ENCODE assay signal across 8 mouse cellular contexts in genomic region chr2:180024401-180025098, GRCm38 (mm10). TPM values are rescaled to one million over a fixed set of nuclear protein-coding genes. Genes with fewer than 3 reads are reported as not detected.
DNase-seq lines count a peak whose midpoint lies in the region; ATAC-seq and TF ChIP-seq lines count a peak whose summit lies in the region.

Lsm14b (plus strand) TSS chr2:180024987.

- H3K27me3 ChIP-seq in heart, embryonic 11.5 days (ENCODE audit: control insufficient read depth, insufficient read depth, low read length): peaks cover 19% of the 10 kb centered on the region; the same call in 1 of the 2 replicates
- 0 out of 2 replicates have a peak, but pooled peaks cover 7% of the 10 kb centered on the region for H3K27me3 ChIP-seq in kidney, embryonic 16.5 days (ENCODE audit: insufficient read depth, low read length)
- no peaks in the 10 kb centered on the region for H3K27me3 ChIP-seq in liver, adult 2 months (ENCODE audit: control insufficient read depth, insufficient read depth, low read length)
- peaks cover 20% of the 10 kb centered on the region for H3K27me3 ChIP-seq in myocyte (ENCODE audit: control insufficient read depth, insufficient read depth, insufficient read length)
- no peaks in the 10 kb centered on the region for H3K27me3 ChIP-seq in splenic B cell, adult 2 months (ENCODE audit: control insufficient read depth, insufficient read depth, low read length, poor library complexity, severe bottlenecking)

- TF ChIP-seq CTCF in liver, adult 2 months (IDR thresholded peaks at IDR 0.05; ENCODE audit: low read depth, low read length): no peak

- peak within 1 kb of the TSS; percentile 95 for H3K4me3 ChIP-seq in heart, embryonic 11.5 days (ENCODE audit: low read depth, low read length)
- H3K4me3 ChIP-seq in kidney, embryonic 16.5 days (ENCODE audit: low read length): peak within 1 kb of the TSS; percentile 92
- H3K4me3 ChIP-seq in liver, adult 2 months (ENCODE audit: insufficient read depth, low read depth, low read length): peak within 1 kb of the TSS; percentile 97
- peak within 1 kb of the TSS; percentile 73 for H3K4me3 ChIP-seq in myocyte

- DNase-seq in B cell, adult 2 months: peak; percentile 98 to 99
- DNase-seq in brain, adult 2 months (ENCODE audit: low read depth, low spot score): peak; percentile 98
- peak; percentile 78 for DNase-seq in liver, adult 2 months (ENCODE audit: extremely low read depth, low read depth, low spot score)
- DNase-seq in splenic B cell, adult 2 months (ENCODE audit: low read depth, low spot score): peak; percentile 99

- peaks cover 30% of the 10 kb centered on the region for H3K4me1 ChIP-seq in heart, embryonic 11.5 days (ENCODE audit: control insufficient read depth, insufficient read depth, low read length)
- H3K4me1 ChIP-seq in kidney, embryonic 16.5 days (ENCODE audit: insufficient read depth, low read length): peaks cover 28% of the 10 kb centered on the region
- peaks cover 14% of the 10 kb centered on the region for H3K4me1 ChIP-seq in liver, adult 2 months (ENCODE audit: control insufficient read depth, insufficient read depth, low read length)

- peak within 1 kb of the TSS; percentile 92 for H3K9ac ChIP-seq in heart, embryonic 11.5 days (ENCODE audit: low read depth, low read length)
- H3K9ac ChIP-seq in kidney, embryonic 16.5 days (replicated peaks; ENCODE audit: low read length): peak within 1 kb of the TSS; percentile 95
- peak within 1 kb of the TSS; percentile 95 for H3K9ac ChIP-seq in liver, adult 2 months (ENCODE audit: low read depth, low read length)

- peaks cover 20% of the 10 kb centered on the region for H3K79me2 ChIP-seq in liver, adult 2 months (ENCODE audit: control insufficient read depth, insufficient read depth, low read length)
- H3K79me2 ChIP-seq in myocyte (ENCODE audit: control insufficient read depth, insufficient read depth): peaks cover 32% of the 10 kb centered on the region

- under 1% methylated on average over 62 of the region's 80 CpGs for WGBS in heart, embryonic 11.5 days (ENCODE audit: insufficient replicate concordance)
- under 1% methylated on average over 77 of the region's 80 CpGs for WGBS in kidney, embryonic 16.5 days
- WGBS in liver, adult 2 months: under 1% methylated on average over 74 of the region's 80 CpGs

- peak within 1 kb of the TSS; percentile 98 for H3K4me2 ChIP-seq in heart, embryonic 11.5 days
- H3K4me2 ChIP-seq in kidney, embryonic 16.5 days (replicated peaks; ENCODE audit: low read depth, low read length): peak within 1 kb of the TSS; percentile 92
- peak within 1 kb of the TSS; percentile 93 for H3K4me2 ChIP-seq in myocyte (ENCODE audit: low read depth)

- ATAC-seq in erythroblast, adult 5-6 weeks (replicated peaks; ENCODE audit: low FRiP score, poor library complexity, severe bottlenecking): peak; percentile 85
- ATAC-seq in heart, embryonic 11.5 days (replicated peaks; ENCODE audit: insufficient number of reproducible peaks, low FRiP score, low TSS enrichment): peak; percentile 92
- ATAC-seq in kidney, embryonic 16.5 days (ENCODE audit: low FRiP score, low TSS enrichment): peak; percentile 96

- TF ChIP-seq POLR2A in liver, adult 2 months (IDR thresholded peaks at IDR 0.05; ENCODE audit: extremely low read depth, insufficient read depth, low read length): peak; percentile 73; the same call in 1 of the 2 replicates
- peak; percentile 87 for TF ChIP-seq POLR2A in myocyte (IDR thresholded peaks at IDR 0.05; ENCODE audit: insufficient read length, low read depth)

- peak within 1 kb of the TSS; percentile 92 for H3K27ac ChIP-seq in heart, embryonic 11.5 days (ENCODE audit: low read depth, low read length)
- peak within 1 kb of the TSS; percentile 90 for H3K27ac ChIP-seq in kidney, embryonic 16.5 days (ENCODE audit: low read length)
- H3K27ac ChIP-seq in liver, adult 2 months (replicated peaks; ENCODE audit: insufficient read depth, low read depth, low read length): peak within 1 kb of the TSS; percentile 70

- peaks cover 10% of the 10 kb centered on the region for H3K36me3 ChIP-seq in heart, embryonic 11.5 days (ENCODE audit: control insufficient read depth, insufficient read depth, low read length)
- H3K36me3 ChIP-seq in kidney, embryonic 16.5 days (ENCODE audit: insufficient read depth, low read length): peaks cover 17% of the 10 kb centered on the region
- no peaks in the 10 kb centered on the region for H3K36me3 ChIP-seq in liver, adult 2 months (ENCODE audit: control insufficient read depth, insufficient read depth, low read length)
- H3K36me3 ChIP-seq in myocyte (ENCODE audit: control insufficient read depth, insufficient read depth): peaks cover 7% of the 10 kb centered on the region
- no peaks in the 10 kb centered on the region for H3K36me3 ChIP-seq in splenic B cell, adult 2 months (ENCODE audit: control insufficient read depth, insufficient read depth, low read length, poor library complexity, severe bottlenecking)

- H3ac ChIP-seq in myocyte (ENCODE audit: control insufficient read depth, insufficient read length): peak within 1 kb of the TSS; percentile 62

- no peaks in the 10 kb centered on the region for H3K9me3 ChIP-seq in heart, embryonic 11.5 days (replicated peaks; ENCODE audit: control insufficient read depth, low read length)
- H3K9me3 ChIP-seq in kidney, embryonic 16.5 days (ENCODE audit: low read length): no peaks in the 10 kb centered on the region

TF ChIP-seq in myocyte, 11 proteins besides CTCF, POLR2A, EP300 and RAD21:
- peak in 1 of 3 experiments; percentile 6 for TF ChIP-seq MYOG (IDR thresholded peaks at IDR 0.05; ENCODE audit: control insufficient read depth in 1 of 3, insufficient read depth in 1 of 3, insufficient read length in 2 of 3, low read depth in 2 of 3)
- TF ChIP-seq TCF12 (IDR thresholded peaks at IDR 0.05; ENCODE audit: insufficient read depth, poor library complexity, severe bottlenecking): no peak
- TF ChIP-seq POLR2AphosphoS2 (IDR thresholded peaks at IDR 0.05; ENCODE audit: insufficient read length, low read depth): peak; percentile 92
- peak in 1 of 3 experiments; percentile 46 for TF ChIP-seq MYOD1 (IDR thresholded peaks at IDR 0.05; ENCODE audit: control insufficient read depth in 1 of 3, insufficient read length in 2 of 3, low read depth in 2 of 3)
- no peak for TF ChIP-seq MAX (IDR thresholded peaks at IDR 0.05; ENCODE audit: low read depth)
- TF ChIP-seq USF1 (IDR thresholded peaks at IDR 0.05; ENCODE audit: low read depth): no peak
- no peak for TF ChIP-seq TCF3 (IDR thresholded peaks at IDR 0.05; ENCODE audit: insufficient read length, low read depth)
- TF ChIP-seq E2F4 (IDR thresholded peaks at IDR 0.05; ENCODE audit: insufficient read depth): peak; percentile 75
- no peak for TF ChIP-seq CEBPB (IDR thresholded peaks at IDR 0.05; ENCODE audit: insufficient read depth, poor library complexity, severe bottlenecking)
- TF ChIP-seq SRF (IDR thresholded peaks at IDR 0.05; ENCODE audit: control insufficient read depth, insufficient read length, low read depth): peak; percentile 30
- no peak for TF ChIP-seq REST (IDR thresholded peaks at IDR 0.05; ENCODE audit: insufficient read depth, insufficient read length)

RNA-seq across cellular contexts. Expression of gene Lsm14b, which starts in this region (rescaled TPM):
- total RNA-seq in erythroblast, adult 5-6 weeks (2015; ENCODE audit: low replicate concordance): 1.7 and 7.3 TPM in 2 replicates
- 1.3 and 10.0 TPM in 2 replicates for total RNA-seq in erythroblast, adult 5-6 weeks (2017; ENCODE audit: low replicate concordance)
- polyA plus RNA-seq in heart, embryonic 11.5 days (2014; fragmentation: Nextera tagmentation; extraction: Ambion mirVana): 3.9 and 4.3 TPM in 2 replicates
- polyA plus RNA-seq in kidney, embryonic 16.5 days (2015; fragmentation: Nextera tagmentation; extraction: Ambion mirVana): 4.8 and 7.0 TPM in 2 replicates
- 15.0 and 19.3 TPM in 2 replicates for total RNA-seq in liver, adult 2 months (2014; rRNA removed)
- 14.5 and 15.4 TPM in 2 replicates for polyA plus RNA-seq in liver, adult 2 months (2012; rRNA removed)
- 48.8 TPM for polyA plus RNA-seq in myocyte (2012; fragmentation: generic; extraction: Trizol)

Comparison
In these comparisons a context has a peak if more than half of its experiments do, and no peak if none do; other contexts are left out.
1. Peak in every context shown above with its lines: DNase-seq, ATAC-seq, H3K4me3 ChIP-seq and H3K27ac ChIP-seq.